Mouse (Mus musculus) heart, postnatal 0 days (tissue): ENCODE results near the gene Elavl3. TPM values are rescaled to one million over a fixed set of nuclear protein-coding genes. Genes with fewer than 3 reads are reported as not detected.

Experiments used
- ATAC-seq: fragments of 200-750 bp; cut with Nextera tagmentation; 2 replicates; pipeline ENCODE4 v1.8.0; 2017; ENCODE audit warnings: low read depth, moderate number of reproducible peaks, moderate library complexity; ENCODE audit not compliant: insufficient read depth
- DNase-seq: peaks from one replicate; pipeline ENCODE4 v3.0.0-alpha.2; 2016; ENCODE audit warnings: low spot score
- H3K27ac ChIP-seq: fragments of 300-500 bp; sonication (generic); 2 replicates; pipeline ENCODE4 v1.5.1; 2014; ENCODE audit warnings: low read depth, mild to moderate bottlenecking
- H3K27me3 ChIP-seq: fragments of 300-500 bp; sonication (generic); 2 replicates; pipeline ENCODE4 v1.6.1; 2014; ENCODE audit warnings: low read length, mixed read lengths; ENCODE audit not compliant: control insufficient read depth, insufficient read depth
- H3K36me3 ChIP-seq: fragments of 300-500 bp; sonication (generic); replicated peaks from 2 replicates; pipeline ENCODE4 v1.6.1; 2014; ENCODE audit warnings: low read length, mixed read lengths; ENCODE audit not compliant: control insufficient read depth, insufficient read depth
- H3K4me1 ChIP-seq: fragments of 300-500 bp; sonication (generic); 2 replicates; pipeline ENCODE4 v1.6.1; 2014; ENCODE audit warnings: antibody characterized with exemption; ENCODE audit not compliant: control insufficient read depth, insufficient read depth
- H3K4me2 ChIP-seq: fragments of 300-500 bp; sonication (generic); 2 replicates; pipeline ENCODE4 v1.6.1; 2014; ENCODE audit warnings: low read depth, mild to moderate bottlenecking, low read length, moderate library complexity
- H3K4me3 ChIP-seq: fragments of 300-500 bp; sonication (generic); 2 replicates; pipeline ENCODE4 v1.5.1; 2014; ENCODE audit warnings: low read depth, low read length
- H3K9ac ChIP-seq: fragments of 300-500 bp; sonication (generic); replicated peaks from 2 replicates; pipeline ENCODE4 v1.6.1; 2014; ENCODE audit warnings: low read depth, low read length, mixed read lengths
- H3K9me3 ChIP-seq: fragments of 300-500 bp; sonication (generic); replicated peaks from 2 replicates; pipeline ENCODE4 v1.6.1; 2016; ENCODE audit warnings: low read length; ENCODE audit not compliant: control insufficient read depth
- CTCF ChIP-seq: IDR thresholded peaks from 2 replicates; pipeline ENCODE4 v1.5.1; 2016; ENCODE audit warnings: antibody characterized with exemption, control low read depth, low read depth
- EP300 ChIP-seq: IDR thresholded peaks from 2 replicates; pipeline ENCODE4 v1.6.1; 2016; ENCODE audit warnings: antibody characterized with exemption, low read depth
- WGBS: fragments of 180-500 bp; shearing (Covaris S2); extraction: QIAGEN DNeasy Blood & Tissue Kit; methylation state at CpG from one replicate; pipeline ENCODE4 v1.1.7; 2014; 5-methylcytosine and 5-hydroxymethylcytosine counted together
- polyA plus RNA-seq: library from polyadenylated mRNA; unstranded; fragments of >200 nt; fragmentation: Nextera tagmentation; extraction: Ambion mirVana; gene quantifications from 2 replicates; pipeline ENCODE4 v1.2.1, GENCODE M21; 2015
- total RNA-seq: library from RNA; depleted of rRNA; stranded (reverse); fragments of >200 nt; gene quantifications from 2 replicates; pipeline ENCODE4 v1.2.3, GENCODE M21; 2014; ENCODE audit warnings: low replicate concordance

Gene Elavl3
- total and polyA plus RNA-seq, 2 experiments from 2014 or later, result 0.15 TPM; not detected in 1

DNA sequence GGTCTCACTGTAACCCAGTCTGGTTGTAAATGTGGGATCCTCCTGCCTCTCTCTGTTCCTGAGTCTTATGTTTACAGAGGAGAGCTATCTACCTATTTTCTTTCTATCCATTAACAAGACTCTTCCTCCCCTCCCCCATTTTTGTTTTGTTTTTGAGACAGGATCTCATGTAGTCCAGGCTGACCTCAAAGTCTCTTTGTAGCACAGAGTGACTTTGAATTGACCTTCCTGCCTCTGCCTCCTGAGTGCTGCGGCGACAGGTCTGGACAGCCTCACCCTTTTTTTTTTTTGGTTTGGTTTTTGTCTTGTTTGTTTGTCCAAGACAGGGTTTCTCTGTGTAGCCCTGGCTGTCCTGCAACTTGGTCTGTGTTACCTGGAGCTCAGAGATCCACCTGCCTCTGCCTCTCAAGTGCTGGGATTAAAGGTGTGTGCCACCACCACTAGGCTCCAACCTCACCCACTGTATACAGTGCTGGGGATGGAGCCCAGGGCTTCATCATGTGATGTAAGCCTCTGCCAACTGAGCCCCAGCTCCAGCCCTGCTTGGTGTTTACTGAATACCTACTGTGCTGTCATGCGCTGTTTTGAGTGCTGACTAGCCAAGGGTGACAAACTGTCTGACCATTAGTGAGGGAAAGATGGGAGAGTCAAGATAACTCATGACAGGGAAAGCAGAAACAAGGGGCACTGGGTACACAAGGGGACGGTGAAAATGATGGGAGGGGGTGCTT, 73.3 kb downstream of the Elavl3 start:
- no peaks in the 10 kb centered on the region; the same call in 1 of the 2 replicates for H3K27me3 ChIP-seq
- WGBS, result 80% methylated on average over 4 of the region's 4 CpGs

DNA sequence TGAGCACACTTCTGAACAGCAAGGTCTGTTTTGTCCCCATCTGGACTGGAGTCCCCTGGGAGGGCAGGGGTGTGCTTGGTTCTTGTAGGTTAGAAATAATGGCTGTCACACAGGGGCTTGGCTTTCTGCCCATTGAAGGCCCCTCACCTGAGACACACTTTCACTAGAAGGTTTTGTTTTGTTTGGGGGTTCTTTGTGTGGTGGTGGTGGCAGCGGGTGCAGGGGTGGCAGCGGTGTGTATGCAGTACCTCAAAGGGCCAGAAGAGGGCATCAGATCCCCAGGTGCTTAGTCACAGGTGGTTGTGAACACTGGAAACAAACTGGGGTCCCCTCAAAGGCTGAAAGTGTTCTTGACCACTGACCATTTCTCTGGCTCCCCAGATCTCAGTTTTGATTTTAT, 73.9 kb downstream of the Elavl3 start:
- H3K4me1 ChIP-seq, result no peaks in the 10 kb centered on the region
- H3K9ac ChIP-seq, result no peak overlapping the region
- no peak for ATAC-seq
- DNase-seq, result no peak
- H3K36me3 ChIP-seq, result no peaks in the 10 kb centered on the region
- H3K9me3 ChIP-seq, result no peaks in the 10 kb centered on the region; the same call in 1 of the 2 replicates
- H3K4me2 ChIP-seq, result no peak overlapping the region
- H3K27me3 ChIP-seq, result no peaks in the 10 kb centered on the region; the same call in 1 of the 2 replicates
- H3K4me3 ChIP-seq, result no peak overlapping the region
- TF ChIP-seq EP300 (no peak), CTCF (peak; percentile 34)
- no peak overlapping the region for H3K27ac ChIP-seq
- 21% methylated on average over 2 of the region's 2 CpGs for WGBS

More for the DNA sequence above, 73.3 kb downstream of the Elavl3 start:
- TF ChIP-seq CTCF, result no peak
- TF ChIP-seq EP300, result no peak
- Histone ChIP-seq H3K27ac (no peak overlapping the region), H3K4me1 (no peaks in the 10 kb centered on the region), H3K4me2 (no peak overlapping the region), H3K4me3 (no peak overlapping the region), H3K9me3 (no peaks in the 10 kb centered on the region; the same call in 1 of the 2 replicates), H3K9ac (no peak overlapping the region), H3K36me3 (no peaks in the 10 kb centered on the region)
- no peak for DNase-seq
- no peak for ATAC-seq

DNA sequence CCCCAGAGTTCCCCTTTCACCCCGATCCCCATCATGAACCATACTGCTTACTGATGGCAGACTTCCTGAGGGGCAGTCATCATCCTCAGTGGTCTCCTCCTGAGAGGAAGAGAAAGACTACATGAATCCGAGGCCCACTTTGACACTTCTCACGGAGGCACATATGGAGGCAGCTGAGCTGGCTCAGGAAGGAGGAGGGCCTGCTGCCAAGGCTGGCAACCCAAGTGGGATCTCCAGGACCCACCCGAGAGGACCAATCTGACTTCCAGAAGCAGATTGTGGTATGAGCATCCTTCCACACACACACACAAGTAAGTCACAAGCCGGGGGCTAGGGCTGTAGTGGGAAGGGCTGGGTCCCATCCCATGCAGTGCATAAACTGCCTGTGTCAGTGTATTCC, 74.5 kb downstream of the Elavl3 start:
- ATAC-seq (no peak), DNase-seq (no peak)
- Histone ChIP-seq H3K36me3 (no peaks in the 10 kb centered on the region), H3K27ac (no peak overlapping the region), H3K4me1 (no peaks in the 10 kb centered on the region), H3K9me3 (no peaks in the 10 kb centered on the region; the same call in 1 of the 2 replicates), H3K4me3 (no peak overlapping the region), H3K4me2 (no peak overlapping the region), H3K9ac (no peak overlapping the region), H3K27me3 (no peaks in the 10 kb centered on the region; the same call in 1 of the 2 replicates)
- no peak for TF ChIP-seq CTCF
- no peak for TF ChIP-seq EP300
- WGBS, result 78% methylated on average over 5 of the region's 5 CpGs

DNA sequence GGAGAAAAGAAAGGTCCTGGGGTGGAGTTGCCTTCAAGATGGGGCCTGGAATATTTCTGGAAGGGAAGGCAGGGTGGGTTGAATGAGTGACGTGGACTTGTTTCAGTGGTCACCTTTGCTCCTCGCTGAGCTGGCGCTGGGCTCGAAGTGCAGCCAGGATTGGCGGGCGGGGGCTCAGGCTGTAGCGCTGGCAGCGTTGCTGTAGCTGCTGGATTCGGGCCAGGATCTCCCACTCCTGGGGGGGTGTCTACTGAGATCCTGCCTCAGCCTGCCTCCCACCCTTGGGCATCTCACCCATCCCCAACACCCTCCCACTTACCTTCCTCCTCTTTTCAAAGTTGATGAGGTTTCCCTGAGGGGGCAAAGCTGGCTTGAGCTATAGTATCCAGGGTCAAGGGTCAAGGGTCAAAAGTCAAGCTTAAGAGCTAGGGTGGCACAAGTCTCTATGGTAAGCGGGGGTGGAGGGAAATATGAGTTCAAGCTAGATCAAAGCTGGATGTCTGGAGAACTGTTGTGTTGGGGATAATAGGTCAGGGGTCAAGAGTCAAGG, 75.1 kb downstream of the Elavl3 start:
- TF ChIP-seq EP300, result no peak
- TF ChIP-seq CTCF, result no peak
- Histone ChIP-seq H3K4me2 (no peak overlapping the region), H3K27me3 (no peaks in the 10 kb centered on the region; the same call in 1 of the 2 replicates), H3K36me3 (no peaks in the 10 kb centered on the region), H3K9me3 (no peaks in the 10 kb centered on the region; the same call in 1 of the 2 replicates), H3K4me1 (no peaks in the 10 kb centered on the region), H3K27ac (no peak overlapping the region), H3K4me3 (no peak overlapping the region), H3K9ac (no peak overlapping the region)
- ATAC-seq, result no peak
- WGBS, result 78% methylated on average over 10 of the region's 10 CpGs
- DNase-seq, result no peak

- 79% methylated on average over 4 of the region's 4 CpGs for WGBS
- TF ChIP-seq CTCF (no peak), EP300 (no peak)
- no peak for DNase-seq
- Histone ChIP-seq H3K4me3 (no peak overlapping the region), H3K9me3 (no peaks in the 10 kb centered on the region), H3K4me2 (no peak overlapping the region), H3K4me1 (no peaks in the 10 kb centered on the region), H3K9ac (no peak overlapping the region), H3K36me3 (no peaks in the 10 kb centered on the region), H3K27ac (no peak overlapping the region), H3K27me3 (no peaks in the 10 kb centered on the region)
- no peak for ATAC-seq
These were observed 82.5 kb downstream of the Elavl3 start for GRCm38 (mm10) chr9:21969304-21969703.
